Mouse (Mus musculus) myocyte (in vitro differentiated cells): ENCODE results near the gene Tbxas1.

Experiments used
- CEBPB ChIP-seq: IDR thresholded peaks from 2 replicates; pipeline ENCODE4 v1.6.1; 2011; ENCODE audit warnings: mild to moderate bottlenecking, moderate library complexity; ENCODE audit not compliant: poor library complexity, insufficient read depth, severe bottlenecking
- E2F4 ChIP-seq: IDR thresholded peaks from one replicate; pipeline ENCODE4 v1.6.1; 2011; ENCODE audit warnings: mild to moderate bottlenecking, control low read depth, moderate library complexity; ENCODE audit not compliant: insufficient read depth
- MAX ChIP-seq: IDR thresholded peaks from one replicate; pipeline ENCODE4 v1.6.1; 2011; ENCODE audit warnings: low read depth, mild to moderate bottlenecking, control low read depth
- MYOD1 ChIP-seq, 3 experiments: IDR thresholded peaks; one replicate each; pipeline ENCODE4 v1.6.1; 2011; ENCODE audit warnings: control low read depth in 2 of 3, low read depth in 2 of 3, mild to moderate bottlenecking in 2 of 3, moderate library complexity in 1 of 3; ENCODE audit not compliant: insufficient read length in 2 of 3, control insufficient read depth in 1 of 3
- MYOG ChIP-seq, 3 experiments: IDR thresholded peaks; one replicate each; pipeline ENCODE4 v1.6.1; 2011; ENCODE audit warnings: control low read depth in 2 of 3, low read depth in 2 of 3, mild to moderate bottlenecking in 2 of 3; ENCODE audit not compliant: insufficient read length in 2 of 3, control insufficient read depth in 1 of 3, insufficient read depth in 1 of 3
- POLR2A ChIP-seq: IDR thresholded peaks from one replicate; pipeline ENCODE4 v1.6.1; 2011; ENCODE audit warnings: low read depth, mild to moderate bottlenecking, control low read depth, moderate library complexity; ENCODE audit not compliant: insufficient read length
- POLR2AphosphoS2 ChIP-seq: IDR thresholded peaks from one replicate; pipeline ENCODE4 v1.6.1; 2011; ENCODE audit warnings: low read depth, control low read depth; ENCODE audit not compliant: insufficient read length
- REST ChIP-seq: IDR thresholded peaks from one replicate; pipeline ENCODE4 v1.6.1; 2011; ENCODE audit warnings: mild to moderate bottlenecking, control low read depth, moderate library complexity; ENCODE audit not compliant: insufficient read depth, insufficient read length
- SRF ChIP-seq: IDR thresholded peaks from one replicate; pipeline ENCODE4 v1.6.1; 2011; ENCODE audit warnings: low read depth; ENCODE audit not compliant: control insufficient read depth, insufficient read length
- TCF12 ChIP-seq: IDR thresholded peaks from one replicate; pipeline ENCODE4 v1.6.1; 2011; ENCODE audit warnings: mild to moderate bottlenecking, control low read depth; ENCODE audit not compliant: poor library complexity, insufficient read depth, severe bottlenecking
- TCF3 ChIP-seq: IDR thresholded peaks from one replicate; pipeline ENCODE4 v1.6.1; 2011; ENCODE audit warnings: low read depth, control low read depth; ENCODE audit not compliant: insufficient read length
- USF1 ChIP-seq: IDR thresholded peaks from one replicate; pipeline ENCODE4 v1.6.1; 2011; ENCODE audit warnings: low read depth, mild to moderate bottlenecking, control low read depth, moderate library complexity

- TF ChIP-seq POLR2A (no peak), TCF12 (no peak), USF1 (no peak), E2F4 (no peak), MAX (no peak), MYOD1 (IDR thresholded peaks at IDR 0.05; ENCODE audit: control insufficient read depth in 1 of 3, insufficient read length in 2 of 3, low read depth in 2 of 3) (no peak), REST (no peak), POLR2AphosphoS2 (no peak), TCF3 (no peak), SRF (no peak), MYOG (IDR thresholded peaks at IDR 0.05; ENCODE audit: control insufficient read depth in 1 of 3, insufficient read depth in 1 of 3, insufficient read length in 2 of 3, low read depth in 2 of 3) (no peak), CEBPB (no peak)
Observed at GRCm38 (mm10) chr6:38889156-38889555, 14.0 kb downstream of the Tbxas1 start.
